In the genomic region with DNA sequence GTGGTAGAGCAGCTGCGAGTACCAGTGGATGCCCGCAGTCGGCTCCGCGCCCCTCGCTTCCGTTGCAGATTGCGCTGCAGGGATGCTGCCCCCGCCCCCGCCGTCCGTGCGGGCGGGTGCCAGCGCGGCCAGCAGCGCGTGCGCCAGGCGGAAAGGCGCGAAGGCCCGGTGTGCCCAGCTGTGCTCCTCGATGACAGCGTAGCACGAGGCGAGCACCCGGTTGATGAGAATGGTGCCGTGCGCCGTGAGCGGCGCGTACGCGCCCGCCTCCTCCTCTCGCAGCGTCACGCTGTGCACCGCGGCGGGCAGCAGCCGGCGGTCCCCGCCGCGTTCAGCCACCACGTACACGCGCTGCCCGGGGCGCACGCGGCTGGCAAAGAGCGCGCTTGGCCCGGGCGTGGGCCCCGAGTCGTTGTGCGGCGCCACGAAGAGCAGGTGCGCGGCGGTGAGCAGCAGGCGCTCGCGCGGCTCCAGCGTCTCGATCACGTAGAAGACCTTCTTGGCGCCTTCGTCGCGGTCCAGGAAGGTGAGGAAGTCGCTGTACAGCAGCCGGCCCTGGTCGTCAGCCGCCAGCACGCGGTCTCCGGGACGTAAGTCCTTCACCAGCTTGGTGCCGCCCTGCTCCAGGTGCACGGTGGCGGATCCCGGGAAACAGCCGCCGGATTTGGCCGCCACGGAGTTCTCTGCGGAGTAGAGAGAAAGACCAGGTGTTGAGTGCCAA, we compare ENCODE assay signal across 10 mouse cellular contexts. TPM values are rescaled to one million over a fixed set of nuclear protein-coding genes. Genes with fewer than 3 reads are reported as not detected.
DNase-seq lines count a peak whose midpoint lies in the region; ATAC-seq and TF ChIP-seq lines count a peak whose summit lies in the region.
"Had no signal": no experiment of that assay in that cellular context is flagged by ENCODE, and none has a peak within 500 bp of the region (broad histone marks: within the 10 kb centered on the region; RNA-seq: fewer than 3 reads in every experiment).

No protein-coding gene starts in this region.

- no peak overlapping the region for H3K9ac ChIP-seq in heart, embryonic 15.5 days
- H3K9ac ChIP-seq in embryonic facial prominence, embryonic 12.5 days, result no peak overlapping the region
- 0 out of 2 replicates have a peak overlapping the region, but pooled peaks have one; percentile 17 for H3K9ac ChIP-seq in neural tube, embryonic 12.5 days

- peak overlapping the region; percentile 68 for H3K4me2 ChIP-seq in heart, embryonic 15.5 days
- peak overlapping the region; percentile 63 for H3K4me2 ChIP-seq in embryonic facial prominence, embryonic 12.5 days (replicated peaks)
- H3K4me2 ChIP-seq in neural tube, embryonic 12.5 days (replicated peaks), result peak overlapping the region; percentile 59

- no peaks in the 10 kb centered on the region for H3K9me3 ChIP-seq in heart, embryonic 15.5 days (replicated peaks)
- no peaks in the 10 kb centered on the region for H3K9me3 ChIP-seq in E14TG2a.4 (ENCODE audit: low read length)
- H3K9me3 ChIP-seq in embryonic facial prominence, embryonic 12.5 days, result no peaks in the 10 kb centered on the region
- no peaks in the 10 kb centered on the region for H3K9me3 ChIP-seq in neural tube, embryonic 12.5 days

- ATAC-seq in heart, embryonic 15.5 days (replicated peaks; ENCODE audit: insufficient number of reproducible peaks, insufficient read depth, low FRiP score, low read depth), result no peak
- no peak for ATAC-seq in embryonic facial prominence, embryonic 12.5 days (ENCODE audit: insufficient number of reproducible peaks, insufficient read depth, low FRiP score, low TSS enrichment)
- ATAC-seq in neural tube, embryonic 12.5 days (ENCODE audit: low FRiP score, low read depth), result peak; percentile 34; the same call in 1 of the 2 replicates

- under 1% methylated on average over 95 of the region's 95 CpGs for WGBS in heart, embryonic 15.5 days
- 1% methylated on average over 94 of the region's 95 CpGs for WGBS in embryonic facial prominence, embryonic 12.5 days
- WGBS in neural tube, embryonic 12.5 days, result under 1% methylated on average over 95 of the region's 95 CpGs

- TF ChIP-seq CTCF in E14TG2a.4 (conservative IDR thresholded peaks at IDR 0.05; ENCODE audit: low read length), result no peak

- H3K36me3 ChIP-seq in heart, embryonic 15.5 days, result no peaks in the 10 kb centered on the region
- H3K36me3 ChIP-seq in E14TG2a.4 (ENCODE audit: insufficient read depth, low read length), result no peaks in the 10 kb centered on the region
- H3K36me3 ChIP-seq in embryonic facial prominence, embryonic 12.5 days, result no peaks in the 10 kb centered on the region
- H3K36me3 ChIP-seq in neural tube, embryonic 12.5 days, result no peaks in the 10 kb centered on the region

- H3K27ac ChIP-seq in heart, embryonic 15.5 days, result no peak overlapping the region
- H3K27ac ChIP-seq in embryonic facial prominence, embryonic 12.5 days, result no peak overlapping the region
- no peak overlapping the region for H3K27ac ChIP-seq in neural tube, embryonic 12.5 days

- DNase-seq in heart, postnatal 4 days, result no peak
- peak; percentile 38 for DNase-seq in left cerebral cortex, postnatal 4 days
- no peak for DNase-seq in thymus, postnatal 14 days
- DNase-seq in gastrocnemius, postnatal 14 days, result no peak

- peaks cover 86% of the 10 kb centered on the region for H3K27me3 ChIP-seq in heart, embryonic 15.5 days
- H3K27me3 ChIP-seq in E14TG2a.4 (ENCODE audit: insufficient read depth, low read length), result peaks cover 77% of the 10 kb centered on the region
- H3K27me3 ChIP-seq in embryonic facial prominence, embryonic 12.5 days, result peaks cover 76% of the 10 kb centered on the region
- H3K27me3 ChIP-seq in neural tube, embryonic 12.5 days (replicated peaks), result peaks cover 79% of the 10 kb centered on the region

- peaks cover 32% of the 10 kb centered on the region for H3K4me1 ChIP-seq in heart, embryonic 15.5 days (replicated peaks)
- H3K4me1 ChIP-seq in E14TG2a.4 (replicated peaks; ENCODE audit: low read depth, low read length), result peaks cover 45% of the 10 kb centered on the region
- H3K4me1 ChIP-seq in embryonic facial prominence, embryonic 12.5 days, result peaks cover 17% of the 10 kb centered on the region; the same call in 1 of the 2 replicates
- H3K4me1 ChIP-seq in neural tube, embryonic 12.5 days, result peaks cover 33% of the 10 kb centered on the region

- H3K4me3 ChIP-seq in heart, embryonic 15.5 days, result peak overlapping the region; percentile 45
- H3K4me3 ChIP-seq in E14TG2a.4 (replicated peaks; ENCODE audit: low read length), result peak overlapping the region; percentile 75
- H3K4me3 ChIP-seq in embryonic facial prominence, embryonic 12.5 days, result peak overlapping the region; percentile 37
- H3K4me3 ChIP-seq in neural tube, embryonic 12.5 days, result peak overlapping the region; percentile 34

- intact Hi-C loops in left cerebral cortex, postnatal 4 days (cut with DNase I), result loop anchor here (10.0 kb wide), 2 partner anchors 877 to 1017 kb away; a partner anchor contains a TSS
- intact Hi-C loops in gastrocnemius, postnatal 14 days (cut with DNase I; ENCODE audit: low total_unique reads), result loop anchor here (10.0 kb wide), 1 partner anchor 877 kb away; no protein-coding TSS in a partner anchor

RNA-seq across cellular contexts. Expression of a gene that starts 9.0 kb away (rescaled TPM):
- 0.34 and 0.71 TPM in 2 replicates for polyA plus RNA-seq in heart, embryonic 15.5 days (2015; fragmentation: Nextera tagmentation; extraction: Ambion mirVana)
- total RNA-seq in heart, postnatal 4 days (2021), result not detected
- polyA plus RNA-seq in embryonic facial prominence, embryonic 12.5 days (2016; fragmentation: Nextera tagmentation; extraction: Ambion mirVana), result 1.5 and 1.6 TPM in 2 replicates
- total RNA-seq in left cerebral cortex, postnatal 4 days (2021), result 1 to 10 TPM; 1.9 to 2.6 TPM
- polyA plus RNA-seq in neural tube, embryonic 12.5 days (2016; fragmentation: Nextera tagmentation; extraction: Ambion mirVana), result 3.0 and 3.6 TPM in 2 replicates
- not detected for total RNA-seq in gastrocnemius, postnatal 14 days (2021)
- total RNA-seq: gastrocnemius, postnatal 36 days had no signal
- polyA plus RNA-seq: spleen, adult 2 months had no signal
